Mouse (Mus musculus) thymus, adult 18-20 months (tissue): ENCODE measurements around the gene Pkdcc.

Source experiments
- DNase-seq, 2 experiments: peaks; one replicate each; pipeline ENCODE4 v3.0.0; 2022; ENCODE audit warnings: mixed read lengths in 2 of 2

Gene Pkdcc

GRCm38 (mm10) chr17:83214674-83215528, at the start of gene Pkdcc:
TSS of gene Pkdcc (plus strand) at chr17:83215292.
- DNase-seq = peak; percentile 23 to 28

GRCm38 (mm10) chr17:83166195-83166594, 48.9 kb upstream of the Pkdcc start:
- DNase-seq = no peak

GRCm38 (mm10) chr17:83176146-83176545, 38.9 kb upstream of the Pkdcc start:
- no peak for DNase-seq

GRCm38 (mm10) chr17:83178483-83179150, 36.5 kb upstream of the Pkdcc start:
- DNase-seq = no peak

- no peak for DNase-seq
These were observed 36.0 kb upstream of the Pkdcc start for GRCm38 (mm10) chr17:83179151-83179531.

GRCm38 (mm10) chr17:83179569-83179968, 35.5 kb upstream of the Pkdcc start:
- DNase-seq = no peak

- no peak for DNase-seq
These were observed 34.0 kb upstream of the Pkdcc start for GRCm38 (mm10) chr17:83181086-83181485.

- DNase-seq = no peak
These were observed 33.5 kb upstream of the Pkdcc start for GRCm38 (mm10) chr17:83181592-83181991.

GRCm38 (mm10) chr17:83182061-83182664, 32.9 kb upstream of the Pkdcc start:
- DNase-seq = no peak

GRCm38 (mm10) chr17:83182780-83183179, 32.3 kb upstream of the Pkdcc start:
- DNase-seq = no peak

- no peak for DNase-seq
These were observed 27.1 kb upstream of the Pkdcc start for GRCm38 (mm10) chr17:83187751-83188565.

- DNase-seq = no peak
These were observed 24.3 kb upstream of the Pkdcc start for GRCm38 (mm10) chr17:83190810-83191209.

- no peak for DNase-seq
These were observed 20.6 kb upstream of the Pkdcc start for GRCm38 (mm10) chr17:83194491-83194890.

GRCm38 (mm10) chr17:83197361-83197923, 17.6 kb upstream of the Pkdcc start:
- no peak for DNase-seq

- DNase-seq = no peak
These were observed 14.6 kb upstream of the Pkdcc start for GRCm38 (mm10) chr17:83200469-83200868.

GRCm38 (mm10) chr17:83201257-83201656, 13.8 kb upstream of the Pkdcc start:
- DNase-seq = no peak

- DNase-seq = no peak
These were observed 11.3 kb upstream of the Pkdcc start for GRCm38 (mm10) chr17:83203692-83204383.

GRCm38 (mm10) chr17:83207296-83207695, 7.8 kb upstream of the Pkdcc start:
- DNase-seq = peak; percentile 30 to 49

- no peak for DNase-seq
These were observed 6.6 kb upstream of the Pkdcc start for GRCm38 (mm10) chr17:83208455-83208854.

GRCm38 (mm10) chr17:83210531-83210930, 4.6 kb upstream of the Pkdcc start:
- no peak for DNase-seq

- no peak for DNase-seq
These were observed 3.9 kb upstream of the Pkdcc start for GRCm38 (mm10) chr17:83211196-83211595.

GRCm38 (mm10) chr17:83212422-83212821, 2.7 kb upstream of the Pkdcc start:
- no peak for DNase-seq
